Mouse (Mus musculus) limb, embryonic 12.5 days (tissue): Measurements from ENCODE around the gene Shisa9. TPM values are rescaled to one million over a fixed set of nuclear protein-coding genes. Genes with fewer than 3 reads are reported as not detected.

Experiments
- ATAC-seq: fragments of 200-750 bp; cut with Nextera tagmentation; 2 replicates; pipeline ENCODE4 v1.8.0; 2017; ENCODE audit warnings: low read depth, moderate TSS enrichment; ENCODE audit not compliant: insufficient number of reproducible peaks, insufficient read depth, low FRiP score, low TSS enrichment
- H3K27ac ChIP-seq: fragments of 300-500 bp; sonication (generic); 2 replicates; pipeline ENCODE4 v1.5.1; 2016; ENCODE audit warnings: mild to moderate bottlenecking, moderate library complexity
- H3K27me3 ChIP-seq: fragments of 300-500 bp; sonication (generic); 2 replicates; pipeline ENCODE4 v1.6.1; 2016; ENCODE audit warnings: mild to moderate bottlenecking, moderate library complexity
- H3K36me3 ChIP-seq: fragments of 300-500 bp; sonication (generic); 2 replicates; pipeline ENCODE4 v1.6.1; 2016; ENCODE audit warnings: mild to moderate bottlenecking, moderate library complexity
- H3K4me1 ChIP-seq: fragments of 300-500 bp; sonication (generic); replicated peaks from 2 replicates; pipeline ENCODE4 v1.6.1; 2016
- H3K4me2 ChIP-seq: fragments of 300-500 bp; sonication (generic); 2 replicates; pipeline ENCODE4 v1.6.1; 2016; ENCODE audit warnings: mild to moderate bottlenecking, moderate library complexity
- H3K4me3 ChIP-seq: fragments of 300-500 bp; sonication (generic); replicated peaks from 2 replicates; pipeline ENCODE4 v1.5.1; 2016; ENCODE audit warnings: mild to moderate bottlenecking
- H3K9ac ChIP-seq: fragments of 300-500 bp; sonication (generic); replicated peaks from 2 replicates; pipeline ENCODE4 v1.6.1; 2016; ENCODE audit warnings: mild to moderate bottlenecking, moderate library complexity
- H3K9me3 ChIP-seq: fragments of 300-500 bp; sonication (generic); 2 replicates; pipeline ENCODE4 v1.6.1; 2016; ENCODE audit warnings: mild to moderate bottlenecking, moderate library complexity
- WGBS: fragments of 180-500 bp; shearing (Covaris S2); methylation state at CpG from one replicate; pipeline ENCODE4 v1.1.7; 2016; 5-methylcytosine and 5-hydroxymethylcytosine counted together
- polyA plus RNA-seq: library from polyadenylated mRNA; unstranded; fragments of >200 nt; fragmentation: Nextera tagmentation; extraction: Ambion mirVana; gene quantifications from 2 replicates; pipeline ENCODE4 v1.2.1, GENCODE M21; 2016

Shisa9 gene
- polyA plus RNA-seq, 1 experiment from 2014 or later: 0.16 TPM

- Histone ChIP-seq H3K27ac (no peak overlapping the region), H3K36me3 (no peaks in the 10 kb centered on the region), H3K9ac (no peak overlapping the region), H3K4me3 (no peak overlapping the region), H3K27me3 (no peaks in the 10 kb centered on the region), H3K4me2 (no peak overlapping the region), H3K9me3 (no peaks in the 10 kb centered on the region), H3K4me1 (no peaks in the 10 kb centered on the region)
- no peak for ATAC-seq
- 57% methylated on average over 7 of the region's 7 CpGs for WGBS
Observed at GRCm38 (mm10) chr16:12115040-12115856, 131.3 kb downstream of the Shisa9 start.

- Histone ChIP-seq H3K9ac (no peak overlapping the region), H3K4me2 (no peak overlapping the region), H3K27me3 (no peaks in the 10 kb centered on the region), H3K4me3 (no peak overlapping the region), H3K27ac (no peak overlapping the region), H3K4me1 (no peaks in the 10 kb centered on the region), H3K9me3 (no peaks in the 10 kb centered on the region), H3K36me3 (no peaks in the 10 kb centered on the region)
- 83% methylated on average over 1 of the region's 1 CpGs for WGBS
- no peak for ATAC-seq
Observed at GRCm38 (mm10) chr16:12116926-12117325, 133.0 kb downstream of the Shisa9 start.

- Histone ChIP-seq H3K9ac (no peak overlapping the region), H3K4me1 (no peaks in the 10 kb centered on the region), H3K27me3 (no peaks in the 10 kb centered on the region), H3K36me3 (no peaks in the 10 kb centered on the region), H3K9me3 (no peaks in the 10 kb centered on the region), H3K4me3 (no peak overlapping the region), H3K27ac (no peak overlapping the region), H3K4me2 (no peak overlapping the region)
- WGBS: 83% methylated on average over 3 of the region's 3 CpGs
- no peak for ATAC-seq
Observed at GRCm38 (mm10) chr16:12119463-12119862, 135.6 kb downstream of the Shisa9 start.

GRCm38 (mm10) chr16:12129782-12130181 lies 145.9 kb downstream of the Shisa9 start:
- Histone ChIP-seq H3K27me3 (no peaks in the 10 kb centered on the region), H3K4me2 (no peak overlapping the region), H3K27ac (no peak overlapping the region), H3K9ac (no peak overlapping the region), H3K36me3 (no peaks in the 10 kb centered on the region), H3K4me3 (no peak overlapping the region), H3K9me3 (no peaks in the 10 kb centered on the region), H3K4me1 (no peaks in the 10 kb centered on the region)
- 79% methylated on average over 3 of the region's 3 CpGs for WGBS
- no peak for ATAC-seq

GRCm38 (mm10) chr16:12146666-12147065 lies 162.8 kb downstream of the Shisa9 start:
- no peak overlapping the region for H3K4me3 ChIP-seq
- H3K4me2 ChIP-seq: no peak overlapping the region
- no peaks in the 10 kb centered on the region for H3K9me3 ChIP-seq
- no peak overlapping the region for H3K9ac ChIP-seq
- H3K27ac ChIP-seq: no peak overlapping the region
- no peaks in the 10 kb centered on the region for H3K4me1 ChIP-seq
- H3K36me3 ChIP-seq: no peaks in the 10 kb centered on the region
- no peaks in the 10 kb centered on the region for H3K27me3 ChIP-seq
- ATAC-seq: no peak

- no peak for ATAC-seq
- Histone ChIP-seq H3K27ac (no peak overlapping the region), H3K36me3 (no peaks in the 10 kb centered on the region), H3K27me3 (no peaks in the 10 kb centered on the region), H3K9ac (no peak overlapping the region), H3K4me3 (no peak overlapping the region), H3K4me2 (no peak overlapping the region), H3K4me1 (no peaks in the 10 kb centered on the region), H3K9me3 (no peaks in the 10 kb centered on the region)
- WGBS: 78% methylated on average over 4 of the region's 4 CpGs
Observed at GRCm38 (mm10) chr16:12151986-12152385, 168.1 kb downstream of the Shisa9 start.

GRCm38 (mm10) chr16:12154476-12154875 lies 170.6 kb downstream of the Shisa9 start:
- no peak for ATAC-seq
- H3K27me3 ChIP-seq: no peaks in the 10 kb centered on the region
- WGBS: 95% methylated on average over 2 of the region's 2 CpGs
- H3K4me3 ChIP-seq: no peak overlapping the region
- no peak overlapping the region for H3K27ac ChIP-seq
- H3K4me2 ChIP-seq: no peak overlapping the region
- H3K9me3 ChIP-seq: no peaks in the 10 kb centered on the region
- H3K9ac ChIP-seq: no peak overlapping the region
- no peaks in the 10 kb centered on the region for H3K36me3 ChIP-seq
- no peaks in the 10 kb centered on the region for H3K4me1 ChIP-seq

- WGBS: 92% methylated on average over 1 of the region's 1 CpGs
- Histone ChIP-seq H3K4me1 (no peaks in the 10 kb centered on the region), H3K9ac (no peak overlapping the region), H3K27ac (no peak overlapping the region), H3K36me3 (no peaks in the 10 kb centered on the region), H3K27me3 (no peaks in the 10 kb centered on the region), H3K9me3 (no peaks in the 10 kb centered on the region), H3K4me3 (no peak overlapping the region), H3K4me2 (no peak overlapping the region)
- no peak for ATAC-seq
Observed at GRCm38 (mm10) chr16:12173482-12174041, 189.6 kb downstream of the Shisa9 start.

- no peak for ATAC-seq
- WGBS: 77% methylated on average over 2 of the region's 2 CpGs
Observed at GRCm38 (mm10) chr16:12178031-12178430, 194.1 kb downstream of the Shisa9 start.

GRCm38 (mm10) chr16:12189739-12190138 lies 205.8 kb downstream of the Shisa9 start:
- 75% methylated on average over 2 of the region's 2 CpGs for WGBS
- Histone ChIP-seq H3K27ac (no peak overlapping the region), H3K4me1 (no peaks in the 10 kb centered on the region), H3K9ac (no peak overlapping the region), H3K9me3 (no peaks in the 10 kb centered on the region), H3K27me3 (no peaks in the 10 kb centered on the region), H3K4me3 (no peak overlapping the region), H3K36me3 (no peaks in the 10 kb centered on the region), H3K4me2 (no peak overlapping the region)
- no peak for ATAC-seq

More at GRCm38 (mm10) chr16:12178031-12178430, 194.1 kb downstream of the Shisa9 start:
- Histone ChIP-seq H3K9ac (no peak overlapping the region), H3K27me3 (no peaks in the 10 kb centered on the region), H3K9me3 (no peaks in the 10 kb centered on the region; the same call in 1 of the 2 replicates), H3K36me3 (no peaks in the 10 kb centered on the region), H3K4me2 (no peak overlapping the region), H3K27ac (no peak overlapping the region), H3K4me1 (no peaks in the 10 kb centered on the region), H3K4me3 (no peak overlapping the region)

GRCm38 (mm10) chr16:12196841-12197240 lies 212.9 kb downstream of the Shisa9 start:
- Histone ChIP-seq H3K9me3 (no peaks in the 10 kb centered on the region), H3K27ac (no peak overlapping the region), H3K9ac (no peak overlapping the region), H3K4me2 (no peak overlapping the region), H3K36me3 (no peaks in the 10 kb centered on the region), H3K4me3 (no peak overlapping the region), H3K27me3 (no peaks in the 10 kb centered on the region), H3K4me1 (no peaks in the 10 kb centered on the region)
- ATAC-seq: no peak
- 95% methylated on average over 4 of the region's 4 CpGs for WGBS

GRCm38 (mm10) chr16:12197611-12198010 lies 213.7 kb downstream of the Shisa9 start:
- no peaks in the 10 kb centered on the region for H3K9me3 ChIP-seq
- H3K27me3 ChIP-seq: no peaks in the 10 kb centered on the region
- ATAC-seq: no peak
- H3K27ac ChIP-seq: no peak overlapping the region
- H3K4me1 ChIP-seq: no peaks in the 10 kb centered on the region
- H3K36me3 ChIP-seq: no peaks in the 10 kb centered on the region
- H3K4me3 ChIP-seq: no peak overlapping the region
- H3K9ac ChIP-seq: no peak overlapping the region
- no peak overlapping the region for H3K4me2 ChIP-seq
- 47% methylated on average over 5 of the region's 5 CpGs for WGBS
